Mouse (Mus musculus) embryo, embryonic 10.5 days (tissue): Measurements from ENCODE around the gene Sccpdh.

ENCODE experiments used
- DNase-seq: peaks from one replicate; pipeline ENCODE4 v3.0.0-alpha.2; 2015; ENCODE audit warnings: low spot score

Sccpdh gene

DNA sequence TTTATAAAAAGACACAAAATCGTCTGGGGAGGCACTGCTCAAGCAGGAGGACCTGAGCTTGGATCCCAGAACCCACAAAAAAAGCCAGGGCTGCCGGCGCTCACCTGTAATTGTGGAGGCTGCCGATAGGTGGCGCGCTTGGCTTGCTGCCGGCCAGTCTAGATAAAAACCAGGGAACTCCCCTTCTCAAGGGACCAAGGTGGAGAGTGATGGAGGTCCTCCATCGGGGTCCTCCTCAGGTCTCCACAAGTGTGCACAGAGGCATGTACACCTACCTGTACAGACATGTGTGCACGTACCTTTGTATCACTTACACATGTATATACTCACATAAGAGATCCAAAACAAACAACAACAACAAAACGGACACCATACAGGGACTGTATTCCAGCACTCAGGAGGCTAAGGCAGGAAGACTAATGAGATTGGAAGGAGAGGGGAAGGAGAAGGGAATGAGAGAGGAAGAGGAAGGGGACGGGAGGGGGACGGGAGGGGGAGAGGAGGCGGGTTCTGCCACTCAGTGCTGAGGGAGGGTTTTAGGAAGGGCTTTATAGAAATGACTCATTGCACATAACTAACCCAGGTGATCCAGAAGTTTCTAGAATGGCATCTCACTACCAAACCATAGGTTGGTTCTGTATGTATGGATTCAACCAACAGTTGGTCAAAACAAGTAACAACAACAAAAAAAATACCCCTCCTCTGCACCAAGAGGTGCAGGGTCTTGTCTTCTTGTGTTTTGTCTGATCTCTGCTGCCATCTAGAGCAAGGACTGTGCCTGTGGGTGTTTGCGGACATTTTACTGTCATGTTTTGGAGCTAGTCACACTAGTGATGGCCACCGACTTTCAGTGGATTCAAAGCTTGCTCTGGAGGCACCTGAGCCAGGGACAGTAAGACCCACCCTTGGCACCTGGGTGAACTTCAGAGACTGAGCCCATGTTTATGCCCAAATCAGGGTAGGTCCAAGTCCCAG lies 66.8 kb downstream of the Sccpdh start:
- peak; percentile 57 for DNase-seq

- no peak for DNase-seq
Measured at GRCm38 (mm10) chr1:179736483-179736882, 68.5 kb downstream of the Sccpdh start.
